In the genomic region with DNA sequence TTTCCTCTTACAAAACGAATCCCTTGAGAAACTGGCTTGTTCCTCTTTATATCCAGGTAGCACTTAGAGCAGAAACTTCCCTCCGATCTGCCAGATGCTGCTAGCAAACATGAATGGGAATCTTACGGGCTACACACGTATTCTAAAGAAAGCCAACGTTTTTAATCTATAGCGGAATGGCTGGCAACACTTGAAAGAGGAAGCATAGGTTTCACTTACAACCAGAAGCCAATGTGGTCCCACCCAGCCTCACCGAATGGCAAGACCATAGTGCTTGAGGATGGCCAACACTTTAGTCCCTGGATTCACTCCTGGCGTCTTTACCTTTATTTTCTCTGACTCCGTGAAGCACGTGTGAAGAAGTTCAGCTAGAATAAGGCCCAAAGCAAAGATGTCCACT, we compare ENCODE assay signal across 34 mouse cellular contexts. TPM values are rescaled to one million over a fixed set of nuclear protein-coding genes. Genes with fewer than 3 reads are reported as not detected.
"Had no signal": no experiment of that assay in that cellular context is flagged by ENCODE, and none has a peak within 500 bp of the region (broad histone marks: within the 10 kb centered on the region; RNA-seq: fewer than 3 reads in every experiment).

No protein-coding gene starts in this region.

- H3K36me3 ChIP-seq: forebrain, embryonic 15.5 days had no signal

- DNase-seq: cerebellum, adult 2 months; cerebellum, adult 8-10 months; cerebellum, adult 9-10 months; cerebellum, adult 9-11 months; cerebellum, postnatal 10 days; cerebellum, postnatal 14 days; cerebellum, postnatal 25 days; cerebellum, postnatal 36 days; embryo, embryonic 11 days; forebrain, postnatal 0 days; gastrocnemius, adult 2 months; gastrocnemius, postnatal 10 days; gastrocnemius, postnatal 14 days; gastrocnemius, postnatal 25 days; gastrocnemius, postnatal 36 days; heart, adult 18-20 months had no signal

- H3K9ac ChIP-seq: embryonic facial prominence, embryonic 12.5 days; embryonic facial prominence, embryonic 13.5 days; embryonic facial prominence, embryonic 15.5 days; forebrain, embryonic 12.5 days; forebrain, embryonic 13.5 days; forebrain, embryonic 15.5 days; forebrain, postnatal 0 days had no signal

- H3K9me3 ChIP-seq: embryonic facial prominence, embryonic 10.5 days; embryonic facial prominence, embryonic 12.5 days; embryonic facial prominence, embryonic 13.5 days; embryonic facial prominence, embryonic 15.5 days; forebrain, embryonic 10.5 days; forebrain, embryonic 12.5 days; forebrain, embryonic 13.5 days; forebrain, embryonic 15.5 days; heart, embryonic 10.5 days had no signal

- H3K4me2 ChIP-seq: embryonic facial prominence, embryonic 12.5 days; embryonic facial prominence, embryonic 13.5 days; embryonic facial prominence, embryonic 15.5 days; forebrain, embryonic 12.5 days; forebrain, embryonic 13.5 days; forebrain, embryonic 15.5 days had no signal

- ATAC-seq: forebrain, embryonic 13.5 days; forebrain, embryonic 14.5 days; forebrain, embryonic 15.5 days; forebrain, postnatal 0 days had no signal

- H3K4me3 ChIP-seq: embryonic facial prominence, embryonic 10.5 days; embryonic facial prominence, embryonic 12.5 days; embryonic facial prominence, embryonic 13.5 days; embryonic facial prominence, embryonic 15.5 days; erythroblast, embryonic 14.5 days; forebrain, embryonic 10.5 days; forebrain, embryonic 12.5 days; forebrain, embryonic 13.5 days; forebrain, embryonic 15.5 days; gastrocnemius, adult 2 months; heart, embryonic 10.5 days had no signal

- H3K27ac ChIP-seq: embryonic facial prominence, embryonic 10.5 days; embryonic facial prominence, embryonic 12.5 days; embryonic facial prominence, embryonic 13.5 days; embryonic facial prominence, embryonic 15.5 days; forebrain, embryonic 10.5 days; forebrain, embryonic 12.5 days; forebrain, embryonic 13.5 days; forebrain, embryonic 15.5 days; gastrocnemius, adult 2 months; heart, embryonic 10.5 days had no signal

- H3K4me1 ChIP-seq: embryonic facial prominence, embryonic 10.5 days; embryonic facial prominence, embryonic 12.5 days; embryonic facial prominence, embryonic 13.5 days; embryonic facial prominence, embryonic 15.5 days; forebrain, embryonic 10.5 days; forebrain, embryonic 12.5 days; forebrain, embryonic 13.5 days; forebrain, embryonic 15.5 days; heart, embryonic 10.5 days had no signal

- H3K27me3 ChIP-seq: embryonic facial prominence, embryonic 12.5 days; embryonic facial prominence, embryonic 13.5 days; embryonic facial prominence, embryonic 15.5 days; forebrain, embryonic 12.5 days; forebrain, embryonic 13.5 days; forebrain, embryonic 15.5 days had no signal

RNA-seq across cellular contexts. Expression of gene Sult6b1, which starts 50.5 kb away (rescaled TPM):
- total RNA-seq: common myeloid progenitor, adult 5-6 weeks; forebrain, postnatal 0 days; gastrocnemius, adult 18-20 months; gastrocnemius, adult 2 months; gastrocnemius, adult 8-10 months; gastrocnemius, postnatal 10 days; gastrocnemius, postnatal 14 days; gastrocnemius, postnatal 25 days; gastrocnemius, postnatal 36 days; gastrocnemius, postnatal 4 days; heart, adult 18-20 months; heart, adult 8-10 months had no signal
- polyA plus RNA-seq: erythroblast, embryonic 14.5 days; forebrain, embryonic 10.5 days; forebrain, embryonic 11.5 days; forebrain, embryonic 12.5 days; forebrain, embryonic 15.5 days; forebrain, postnatal 0 days; gonadal fat pad, adult 2 months had no signal
